ENCODE assay signal across 8 mouse cellular contexts in the genomic region with DNA sequence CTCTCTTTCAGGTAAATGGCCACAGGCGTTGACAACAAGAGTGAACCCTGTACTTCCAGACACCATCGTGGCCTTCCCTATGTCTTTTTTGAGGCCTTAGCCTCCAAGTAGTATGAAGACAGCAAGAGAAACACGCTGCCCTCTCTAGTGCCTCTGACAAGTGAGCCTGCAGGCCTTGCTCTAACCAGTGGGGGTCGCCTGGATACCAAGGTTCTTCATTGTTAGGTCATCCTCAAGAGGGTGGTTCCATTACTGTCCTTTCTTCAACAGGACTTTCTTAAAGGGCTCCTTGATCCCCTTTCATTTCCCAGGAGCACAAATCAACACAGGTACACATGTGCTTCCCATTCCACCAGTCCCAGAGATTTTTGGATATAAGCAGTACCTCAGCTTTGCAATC.
DNase-seq lines count a peak whose midpoint lies in the region; ATAC-seq and TF ChIP-seq lines count a peak whose summit lies in the region.

No protein-coding gene starts in this region.

- CTCF ChIA-PET in Patski (lab: Charles Lee), result interaction anchor here (1.6 kb wide), 1 partner anchor 324 kb away, joined by 3 read pairs; no protein-coding TSS in a partner anchor

- H3K36me3 ChIP-seq in hindbrain, embryonic 13.5 days, result no peaks in the 10 kb centered on the region
- H3K36me3 ChIP-seq in lung, postnatal 0 days (ENCODE audit: insufficient read depth, low read length), result no peaks in the 10 kb centered on the region

- no peaks in the 10 kb centered on the region for H3K27me3 ChIP-seq in Patski
- H3K27me3 ChIP-seq in hindbrain, embryonic 13.5 days, result no peaks in the 10 kb centered on the region
- no peaks in the 10 kb centered on the region for H3K27me3 ChIP-seq in lung, postnatal 0 days (replicated peaks; ENCODE audit: insufficient read depth, low read length)

- H3K9ac ChIP-seq in hindbrain, embryonic 13.5 days, result no peak overlapping the region
- H3K9ac ChIP-seq in lung, postnatal 0 days (replicated peaks; ENCODE audit: low read depth), result no peak overlapping the region

- POLR2A ChIA-PET in Patski (lab: Charles Lee), result no interaction called here

- TF ChIP-seq POLR2A in cortical plate, adult 2 months (IDR thresholded peaks at IDR 0.05; ENCODE audit: extremely low read depth, insufficient read depth, low read length), result no peak

- no peak for TF ChIP-seq EP300 in lung, postnatal 0 days (IDR thresholded peaks at IDR 0.05)

- no peak overlapping the region for H3K4me3 ChIP-seq in cortical plate, adult 2 months (ENCODE audit: insufficient read depth, low read length)
- H3K4me3 ChIP-seq in hindbrain, embryonic 13.5 days, result no peak overlapping the region
- H3K4me3 ChIP-seq in lung, postnatal 0 days (ENCODE audit: low read depth, low read length), result no peak overlapping the region

- TF ChIP-seq CTCF in Patski (IDR thresholded peaks at IDR 0.05), result peak; percentile 51
- peak; percentile 34 for TF ChIP-seq CTCF in cortical plate, adult 2 months (IDR thresholded peaks at IDR 0.05; ENCODE audit: extremely low read depth, insufficient read depth, low read length)
- TF ChIP-seq CTCF in lung, postnatal 0 days (IDR thresholded peaks at IDR 0.05), result peak; percentile 47

- in situ Hi-C loops in Patski (cut with MboI; ENCODE audit: low pct_unique_long_range_greater_than_20kb), result loop anchor here (10.0 kb wide), 1 partner anchor 690 kb away; the partner anchor contains the start of gene Basp1

- WGBS in hindbrain, embryonic 13.5 days, result 42% methylated on average over 4 of the region's 4 CpGs
- WGBS in lung, postnatal 0 days, result 36% methylated on average over 4 of the region's 4 CpGs

- no peaks in the 10 kb centered on the region for H3K9me3 ChIP-seq in hindbrain, embryonic 13.5 days
- no peaks in the 10 kb centered on the region for H3K9me3 ChIP-seq in lung, postnatal 0 days (ENCODE audit: low read length)

- H3K27ac ChIP-seq in cortical plate, adult 2 months (ENCODE audit: insufficient read depth, low read length), result no peak overlapping the region
- H3K27ac ChIP-seq in hindbrain, embryonic 13.5 days, result no peak overlapping the region
- no peak overlapping the region for H3K27ac ChIP-seq in lung, postnatal 0 days (ENCODE audit: low read length)

- peak; percentile 26 for ATAC-seq in Patski
- ATAC-seq in hindbrain, embryonic 13.5 days (ENCODE audit: low FRiP score), result peak; percentile 92
- ATAC-seq in lung, postnatal 0 days, result no peak

- H3K4me1 ChIP-seq in cortical plate, adult 2 months (ENCODE audit: control insufficient read depth, insufficient read depth, low read length), result no peaks in the 10 kb centered on the region
- H3K4me1 ChIP-seq in hindbrain, embryonic 13.5 days (replicated peaks), result no peaks in the 10 kb centered on the region
- no peaks in the 10 kb centered on the region for H3K4me1 ChIP-seq in lung, postnatal 0 days (ENCODE audit: insufficient read depth, low read depth, low read length)

- no peak overlapping the region for H3K4me2 ChIP-seq in hindbrain, embryonic 13.5 days
- H3K4me2 ChIP-seq in lung, postnatal 0 days (replicated peaks; ENCODE audit: low read depth, low read length), result no peak overlapping the region

- peak; percentile 4 for DNase-seq in kidney, adult 9 months
- DNase-seq in kidney, adult 11 months, result no peak
- DNase-seq in Patski (ENCODE audit: low read depth, low spot score), result no peak
- peak; percentile 12 for DNase-seq in lung, postnatal 0 days (ENCODE audit: low spot score)
- DNase-seq in right cerebral cortex, postnatal 4 days, result peak; percentile 47
- no peak for DNase-seq in spleen, adult 12 weeks (ENCODE audit: low spot score)

Comparison
In these comparisons a context has a peak if more than half of its experiments do, and no peak if none do; other contexts are left out.
1. DNase-seq: peak in kidney, adult 9 months (single experiment), lung, postnatal 0 days (single experiment) and right cerebral cortex, postnatal 4 days (single experiment); none in kidney, adult 11 months (single experiment), Patski (single experiment) and spleen, adult 12 weeks (single experiment).
2. Peak in every context shown above with its lines, with median percentiles within 50 percentile points of each other: CTCF ChIP-seq.